Mouse (Mus musculus): ENCODE results near the gene Vwa2.

GRCm38 (mm10) chr19:56958582-56959021 lies 84.6 kb downstream of the Vwa2 start:
- TF ChIP-seq CTCF (IDR thresholded peaks at IDR 0.05; ENCODE audit: borderline replicate concordance, insufficient read depth, low read depth, low read length) (no peak), POLR2A (IDR thresholded peaks at IDR 0.05; ENCODE audit: borderline replicate concordance, insufficient read depth, low read length) (no peak)
